Mouse (Mus musculus) thymus, postnatal 4 days (tissue): Measurements from ENCODE around the gene Rab1a.
"Not testable (repeated sequence)": the region's sequence is repeated elsewhere in the genome, so short reads cannot be mapped to it uniquely, and the experiment has no call there.

Experiments used
- DNase-seq: peaks from one replicate; pipeline ENCODE4 v3.0.0; 2021

Rab1a gene

DNA sequence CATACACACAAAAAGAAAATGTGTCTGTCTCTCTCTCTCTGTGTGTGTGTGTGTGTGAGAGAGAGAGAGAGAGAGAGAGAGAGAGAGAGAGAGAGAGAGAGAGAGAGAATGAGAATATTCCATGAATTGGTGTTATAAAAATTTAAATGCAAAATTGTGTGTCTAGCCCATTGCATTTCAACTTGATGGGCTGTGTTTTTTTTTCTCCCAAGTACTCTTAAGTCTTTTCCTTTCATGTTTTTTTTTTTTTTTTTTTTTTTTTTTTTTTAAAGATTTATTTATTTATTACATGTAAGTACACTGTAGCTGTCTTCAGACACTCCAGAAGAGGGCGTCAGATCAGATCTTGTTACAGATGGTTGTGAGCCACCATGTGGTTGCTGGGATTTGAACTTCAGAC lies 20.4 kb downstream of the Rab1a start:
- DNase-seq = not testable (repeated sequence)

DNA sequence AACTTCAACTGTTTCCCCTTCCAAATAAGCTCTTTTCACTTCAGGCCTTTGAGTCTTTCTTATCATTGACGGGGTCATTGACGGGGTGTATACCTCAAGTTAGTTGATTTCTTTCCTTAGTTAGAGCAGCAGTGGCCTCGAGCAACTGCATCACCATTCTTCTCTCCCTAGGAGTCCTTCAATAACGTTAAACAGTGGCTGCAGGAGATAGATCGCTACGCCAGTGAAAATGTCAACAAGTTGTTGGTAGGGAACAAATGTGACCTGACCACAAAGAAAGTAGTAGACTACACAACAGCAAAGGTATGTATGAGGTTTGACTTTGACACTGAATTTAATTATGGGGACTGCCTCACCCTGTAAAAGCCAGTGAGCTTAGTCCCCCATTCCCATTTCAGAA lies 23.0 kb downstream of the Rab1a start:
- no peak for DNase-seq

DNA sequence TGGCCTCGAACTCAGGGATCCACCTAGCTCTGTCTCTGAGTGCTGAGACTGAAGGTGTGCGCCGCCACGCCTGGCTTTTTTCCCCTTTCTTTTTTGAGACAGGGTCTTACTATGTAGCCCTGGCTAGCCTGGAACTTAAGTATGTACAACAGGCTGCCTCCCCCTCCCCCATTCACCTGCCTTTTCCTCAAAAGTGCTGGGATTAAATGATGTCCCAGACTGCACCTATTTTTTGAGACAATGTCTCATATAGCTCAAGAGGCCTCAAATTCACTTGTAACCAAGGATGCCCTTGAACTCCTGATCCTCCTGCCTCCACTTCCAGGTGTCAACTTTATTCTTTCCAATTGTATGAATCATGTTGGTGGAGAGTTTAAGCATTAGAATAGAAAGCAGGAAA lies 24.7 kb downstream of the Rab1a start:
- no peak for DNase-seq

DNA sequence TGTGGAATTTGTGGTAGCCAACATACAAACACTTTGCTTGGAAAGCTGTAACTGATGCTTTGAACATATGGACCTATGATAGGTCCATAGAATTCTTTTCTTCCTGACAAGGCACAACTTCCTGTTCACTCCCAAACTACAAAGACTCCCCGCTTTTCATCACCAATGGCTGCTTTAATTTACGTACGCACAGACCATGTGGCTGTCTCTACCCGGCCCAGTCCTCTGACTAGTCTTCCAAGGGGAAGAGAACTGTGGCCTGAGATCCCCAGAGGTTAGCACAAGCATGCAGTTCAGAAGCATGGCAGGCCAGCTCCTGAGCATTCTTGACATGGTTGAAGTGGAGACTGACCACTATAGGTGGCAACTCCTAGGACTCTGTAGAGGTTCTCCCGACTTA lies 27.4 kb downstream of the Rab1a start:
- DNase-seq = no peak

DNA sequence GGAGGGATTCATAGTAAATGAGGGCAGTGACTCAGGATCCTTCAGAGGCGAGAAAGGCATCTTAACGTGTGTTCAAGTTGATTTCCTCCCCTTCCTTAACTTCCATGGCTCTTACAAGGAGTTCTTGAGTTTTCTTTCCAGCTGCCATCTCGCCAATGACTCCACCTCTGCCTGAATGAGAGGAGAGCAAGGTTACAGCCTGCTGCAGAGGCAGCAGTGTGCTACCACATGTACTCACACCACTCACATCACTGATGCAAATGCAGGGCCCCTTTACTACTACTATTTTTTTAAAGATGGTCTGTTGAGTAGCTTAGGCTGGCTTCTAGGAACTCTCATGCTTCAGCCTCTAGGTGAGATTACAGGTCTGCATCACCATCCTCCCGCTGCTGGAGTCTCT lies 28.1 kb downstream of the Rab1a start:
- no peak for DNase-seq

DNA sequence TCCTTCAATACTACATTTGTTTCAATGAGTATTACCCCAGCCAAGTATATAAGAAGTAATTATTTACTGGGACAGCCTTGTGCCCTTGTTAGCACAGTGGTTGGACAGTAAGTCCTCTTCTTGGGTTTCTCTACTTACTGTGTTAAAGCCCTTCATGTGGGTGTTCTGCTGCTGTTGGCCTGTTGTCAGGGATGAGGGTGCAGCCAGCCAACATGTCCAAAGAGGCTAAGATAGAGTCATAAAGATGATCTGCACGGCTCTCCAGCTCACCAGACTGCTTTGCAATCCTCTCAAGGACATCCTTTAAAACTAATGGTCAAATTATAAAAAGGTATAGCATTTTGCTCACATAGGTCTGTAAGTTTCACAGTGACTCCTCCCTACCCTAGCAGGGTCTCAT lies 29.1 kb downstream of the Rab1a start:
- DNase-seq = no peak

DNA sequence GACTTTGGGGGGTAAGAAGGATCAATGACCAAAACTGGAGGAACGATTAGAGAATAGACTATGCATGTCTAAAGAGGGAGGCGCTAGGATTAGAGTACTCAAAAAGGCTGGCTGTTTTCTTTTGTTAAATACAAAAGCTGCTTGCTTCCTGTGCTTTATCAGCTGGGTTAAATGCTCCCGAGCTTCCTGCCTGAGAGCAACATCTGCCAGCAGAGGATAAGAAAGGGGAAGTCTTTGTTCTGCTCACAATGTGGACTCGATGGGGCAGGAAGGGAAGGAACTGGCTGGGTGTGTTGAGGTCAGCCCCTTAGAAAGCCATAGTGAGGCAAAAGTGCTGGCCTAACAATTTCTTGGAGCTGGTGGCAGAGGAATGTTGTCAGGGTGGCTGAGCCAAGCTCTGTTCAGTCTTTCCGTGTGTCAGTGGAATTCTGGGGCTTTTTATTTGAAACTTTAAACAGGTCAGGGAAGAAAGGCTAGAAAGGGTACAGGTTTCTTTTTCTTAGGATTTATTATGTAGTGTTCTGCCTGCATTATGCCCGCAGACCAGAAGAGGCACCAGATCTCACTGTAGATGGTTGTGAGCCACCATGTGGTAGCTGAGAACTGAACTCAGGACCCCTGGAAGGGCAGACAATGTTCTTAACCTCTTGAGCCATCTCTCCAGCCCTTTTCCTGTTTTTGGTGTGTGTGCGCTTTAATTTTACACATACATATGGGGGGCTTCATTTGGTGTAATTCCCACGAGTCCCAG lies 30.1 kb downstream of the Rab1a start:
- no peak for DNase-seq

DNA sequence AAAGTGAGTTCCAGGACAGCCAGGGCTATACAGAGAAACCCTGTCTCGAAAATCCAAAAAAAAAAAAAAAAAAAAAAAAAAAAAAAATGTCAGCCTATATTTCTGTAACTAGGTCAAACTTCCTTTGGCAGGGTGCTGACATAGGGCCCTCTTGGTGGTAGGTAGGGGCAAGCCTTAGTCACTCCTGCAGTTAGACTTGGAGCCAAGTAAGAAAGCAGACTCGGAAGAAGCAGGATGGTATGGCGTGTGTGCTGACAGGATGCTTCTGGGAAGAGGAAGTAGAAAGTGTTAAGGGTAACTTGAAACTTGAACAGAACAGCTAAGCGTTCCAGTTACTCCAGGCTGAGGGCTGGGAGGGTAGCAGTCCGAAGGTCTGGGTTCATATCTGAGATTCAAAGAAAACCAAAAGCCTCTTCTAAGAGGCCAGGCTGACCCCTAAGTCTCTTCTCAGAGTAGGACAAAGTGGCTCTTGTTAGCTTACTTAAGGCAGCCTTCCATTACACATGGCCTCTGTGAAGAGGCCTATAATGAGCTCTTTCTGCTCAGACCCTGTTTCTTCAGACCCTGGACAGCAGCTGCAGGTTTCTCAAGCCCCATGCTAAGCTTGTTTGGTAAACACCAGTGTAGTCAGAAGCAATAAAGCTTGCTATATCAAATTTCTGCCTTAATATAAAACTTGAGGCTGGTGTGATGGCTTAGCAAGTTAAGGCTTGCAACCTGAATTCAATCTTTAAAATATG lies 31.0 kb downstream of the Rab1a start:
- no peak for DNase-seq

DNA sequence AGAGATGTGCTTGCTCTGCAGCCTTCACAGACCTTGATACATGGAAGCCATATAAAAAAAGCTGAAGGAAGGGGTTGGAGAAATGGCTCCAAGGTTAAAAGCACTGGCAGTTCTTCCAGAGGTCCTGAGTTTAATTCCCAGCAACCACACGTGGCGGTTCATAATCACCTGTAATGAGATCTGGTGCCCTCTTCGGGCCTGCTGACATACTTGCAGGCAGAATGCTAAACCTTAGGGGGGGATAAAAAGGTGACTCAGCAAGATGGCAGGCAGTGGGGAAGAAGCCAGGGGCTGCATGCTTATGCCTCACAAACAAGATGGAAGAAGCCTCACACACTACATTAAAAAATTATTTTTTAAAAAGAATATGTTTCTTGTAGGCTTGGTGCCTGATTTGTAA lies 33.0 kb downstream of the Rab1a start:
- peak; percentile 39 for DNase-seq

DNA sequence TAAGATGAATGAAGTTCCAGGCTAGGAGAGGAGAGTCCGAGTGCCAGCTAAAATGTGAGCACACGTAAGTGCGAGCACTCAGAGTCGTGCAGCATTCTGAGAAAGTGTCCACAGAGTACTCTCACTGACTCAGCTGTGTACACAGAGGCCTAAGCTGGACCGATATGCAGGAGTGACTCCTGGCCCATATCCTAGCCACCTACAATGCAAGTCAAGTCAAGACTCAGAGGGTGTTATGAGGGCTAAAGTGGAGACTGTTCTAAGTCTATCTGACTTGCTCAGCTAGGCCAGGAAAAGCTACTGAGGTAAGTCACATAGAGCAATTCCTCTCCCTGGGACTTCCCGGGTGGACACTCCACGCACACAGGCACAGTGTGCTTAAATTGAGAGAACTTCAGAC lies 35.8 kb downstream of the Rab1a start:
- DNase-seq = no peak

DNA sequence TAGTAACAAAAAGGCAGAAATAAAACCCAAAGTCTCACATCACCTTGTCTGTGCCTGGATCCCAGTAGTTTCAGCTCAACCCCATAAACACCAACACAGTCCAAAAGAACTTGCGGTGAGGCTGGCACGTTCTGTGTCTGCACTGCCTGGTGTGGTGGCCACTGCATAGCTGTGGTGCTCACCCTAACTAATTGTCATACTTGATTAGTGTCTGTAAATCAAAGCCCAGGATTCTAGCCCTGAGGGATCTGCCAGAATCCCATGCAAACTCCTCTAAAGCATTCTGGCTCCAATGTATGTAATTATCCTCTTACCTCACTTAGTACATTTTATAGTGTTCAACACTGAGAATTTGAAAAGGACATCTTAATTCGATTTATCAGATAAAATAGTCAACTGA lies 36.7 kb downstream of the Rab1a start:
- no peak for DNase-seq

DNA sequence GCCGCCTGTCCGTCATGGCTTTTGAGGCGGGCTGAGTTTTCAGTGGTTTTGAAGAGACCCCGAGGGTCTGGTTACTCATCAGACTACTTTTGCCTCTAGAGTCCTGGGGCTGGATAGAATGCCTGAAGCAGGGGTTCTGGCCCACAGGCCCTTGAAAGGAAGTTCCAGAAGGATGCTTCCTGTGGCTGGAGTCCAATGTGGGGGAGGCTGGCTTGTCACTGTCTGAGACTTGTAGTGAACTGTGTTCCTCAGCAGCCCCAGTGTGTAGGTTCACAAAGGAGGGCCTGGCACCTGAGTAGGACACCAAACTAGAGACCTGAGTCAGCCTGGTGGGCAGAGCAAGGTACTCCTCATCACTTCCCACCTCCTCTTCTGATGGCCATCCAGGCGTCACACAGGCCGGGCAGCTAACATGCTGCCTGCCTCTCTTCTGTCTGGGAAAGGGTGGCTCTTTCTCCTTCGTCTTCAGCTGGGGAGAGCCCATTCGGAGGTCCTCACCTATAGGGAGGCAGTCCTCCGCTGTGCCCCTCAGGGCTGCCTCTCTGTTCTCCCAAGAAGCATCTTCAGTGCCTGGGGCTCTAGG lies 38.1 kb downstream of the Rab1a start:
- DNase-seq = no peak

DNA sequence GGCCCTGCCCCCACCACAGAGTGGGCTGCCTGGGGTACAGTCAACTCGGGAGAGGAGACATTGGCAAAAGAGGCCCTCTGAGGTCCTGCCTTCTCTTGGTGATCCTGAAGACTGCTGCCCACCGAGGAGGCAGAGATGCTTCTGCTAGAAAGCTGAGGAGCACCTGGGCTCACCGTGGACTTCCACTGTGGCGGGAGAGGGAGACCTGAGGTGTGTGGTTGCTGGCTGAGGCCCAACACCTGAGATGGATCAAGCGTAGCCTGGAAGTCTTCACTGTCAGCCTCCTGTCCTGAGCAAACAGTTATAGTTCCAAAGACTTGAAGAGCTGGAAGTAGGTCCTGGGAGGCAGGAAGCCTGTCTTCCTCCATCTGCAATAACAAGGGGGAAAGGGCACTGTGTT lies 39.1 kb downstream of the Rab1a start:
- DNase-seq = no peak

DNA sequence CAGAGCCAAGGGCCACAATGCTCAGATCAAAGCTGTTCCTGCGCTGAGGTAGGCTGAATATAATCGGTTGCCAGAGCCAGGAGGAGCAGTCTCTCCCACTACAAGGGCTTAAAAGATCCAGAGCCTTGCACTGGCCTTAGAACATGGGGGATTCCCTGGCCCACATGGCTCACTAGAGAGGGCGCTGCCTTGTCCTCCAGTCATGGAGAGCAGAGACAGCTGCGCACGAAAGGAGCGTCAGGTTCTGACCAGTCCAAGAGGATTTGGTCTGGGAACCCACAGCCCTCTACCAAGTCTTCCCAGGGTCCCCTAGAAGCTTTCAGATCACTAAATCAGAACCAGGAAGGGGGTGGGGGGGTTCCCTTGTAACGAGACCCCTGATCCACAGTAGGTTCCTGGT lies 40.1 kb downstream of the Rab1a start:
- no peak for DNase-seq

DNA sequence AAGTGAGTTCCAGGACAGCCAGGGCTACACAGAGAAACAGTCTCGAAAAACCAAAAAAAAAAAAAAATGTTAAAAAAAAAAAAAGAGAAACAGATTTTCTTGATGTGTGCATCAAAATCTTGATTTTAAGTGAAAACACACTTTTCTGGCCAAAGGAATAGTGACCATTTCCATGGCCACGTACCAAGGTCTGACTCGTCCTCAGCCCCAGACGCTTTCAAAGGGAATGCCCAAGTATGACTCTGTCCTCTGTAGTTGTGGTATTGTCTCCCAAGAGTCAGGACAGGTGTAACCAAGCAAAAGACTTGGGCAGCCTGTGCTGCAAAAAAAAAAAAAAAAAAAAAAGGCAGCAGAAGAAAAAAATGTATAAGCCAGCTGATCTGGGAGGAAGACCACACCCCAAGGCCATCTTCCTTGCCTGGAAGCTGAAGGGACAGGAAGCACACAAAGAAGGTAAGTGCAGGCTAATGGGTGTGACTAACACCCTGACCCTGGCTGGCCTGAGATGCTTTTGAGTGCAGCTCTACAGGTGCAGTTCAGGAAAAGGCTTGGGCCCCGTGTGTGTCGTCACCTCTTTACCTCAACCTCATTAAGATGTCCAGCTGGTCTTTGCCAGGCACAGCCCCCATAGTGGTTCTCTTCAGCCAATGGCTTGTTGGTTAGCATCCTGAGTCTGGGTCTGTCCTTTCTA lies 41.3 kb downstream of the Rab1a start:
- no peak for DNase-seq

DNA sequence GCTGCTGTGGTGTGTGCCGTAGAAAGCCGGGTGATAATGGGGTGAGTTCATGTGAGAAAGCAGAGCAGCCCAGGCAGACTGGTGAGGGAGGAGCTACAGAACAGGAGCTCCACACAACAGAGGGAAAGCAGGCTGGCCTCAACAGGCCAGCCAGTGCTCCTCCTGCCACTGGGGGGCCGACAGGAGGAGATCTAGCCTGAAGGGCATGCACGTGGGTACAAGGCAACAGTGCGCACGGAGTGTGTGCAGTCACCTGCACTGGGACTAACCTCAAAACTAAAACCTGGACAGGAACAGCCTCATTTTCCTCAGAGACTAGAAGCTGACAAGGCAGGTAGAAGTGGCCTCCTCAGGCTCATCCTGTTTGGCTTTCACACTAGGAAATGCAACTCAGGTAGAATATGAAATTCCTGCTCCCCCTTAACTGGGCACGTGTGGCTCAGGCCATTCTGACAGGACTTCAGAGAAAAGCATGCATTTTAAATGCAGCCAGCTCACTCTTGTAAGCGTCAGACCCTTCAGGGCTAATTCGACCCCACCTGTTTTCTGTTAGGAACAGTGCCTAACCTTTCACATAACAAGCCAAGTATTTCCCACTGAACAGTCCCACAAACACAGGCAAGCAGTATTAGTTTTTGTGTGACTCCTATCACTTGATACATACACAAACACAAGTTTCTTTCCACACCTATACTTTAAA lies 42.1 kb downstream of the Rab1a start:
- peak; percentile 44 for DNase-seq

DNA sequence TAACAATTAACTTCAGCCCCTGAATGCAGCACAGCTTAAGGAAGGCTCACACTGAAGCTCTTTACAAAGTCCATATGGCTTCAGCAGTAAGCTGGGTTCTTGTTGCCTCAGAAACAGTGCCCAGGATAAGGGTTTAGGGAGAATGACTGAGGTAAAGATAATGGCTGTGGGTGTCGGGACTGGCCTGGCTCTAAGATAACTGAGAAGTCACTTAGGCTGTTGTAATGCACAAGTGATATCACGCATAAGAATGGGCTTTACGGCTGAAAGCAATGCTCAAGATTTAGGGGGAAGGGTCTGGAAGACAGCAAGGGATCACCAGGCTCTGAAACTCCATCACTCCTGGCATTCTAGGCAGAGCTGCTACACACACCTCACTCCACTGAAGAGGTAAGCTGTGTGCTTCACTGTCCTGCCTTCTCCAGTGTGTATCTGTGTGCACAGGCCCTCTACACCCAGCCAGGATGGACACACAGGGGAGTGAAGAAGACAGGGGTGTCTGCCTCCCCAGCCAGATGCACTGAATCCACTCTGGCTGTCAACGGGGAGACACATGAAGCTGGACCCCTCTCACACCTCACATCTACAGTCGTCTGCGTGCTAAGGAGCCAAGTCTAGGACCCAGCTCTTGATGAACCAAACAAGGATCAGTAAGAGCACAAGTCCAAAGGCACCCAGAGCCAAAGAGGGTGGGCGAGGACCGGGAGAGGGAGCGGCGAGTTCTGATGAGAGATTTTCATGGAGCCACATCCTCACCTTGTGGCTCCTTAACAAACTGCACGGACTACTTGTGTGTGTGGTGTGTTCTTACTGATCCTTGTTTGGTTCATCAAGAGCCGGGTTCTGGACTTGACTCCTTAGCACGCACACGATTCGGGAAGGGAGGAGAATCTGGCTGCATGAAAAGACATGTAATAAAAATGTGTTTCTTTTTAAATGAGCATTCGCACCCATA lies 43.4 kb downstream of the Rab1a start:
- no peak for DNase-seq

DNA sequence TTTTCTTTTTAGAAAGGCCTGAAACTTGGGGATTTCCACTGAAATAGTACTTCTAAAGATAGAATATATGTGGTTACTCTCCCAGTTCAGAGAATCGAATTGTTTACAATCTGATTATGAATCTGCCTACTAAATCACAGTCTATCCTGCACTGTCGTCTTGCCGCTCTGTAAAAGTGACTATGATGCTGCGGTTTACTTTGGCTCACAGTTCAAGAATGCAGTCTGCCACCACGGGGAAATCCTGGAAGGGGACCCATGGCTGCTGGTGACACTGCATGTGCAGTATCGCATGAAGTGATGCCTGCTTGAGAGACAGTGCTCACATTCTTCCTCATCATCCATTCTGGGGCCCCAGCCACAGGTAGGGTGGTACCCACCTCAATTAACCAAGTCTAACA lies 44.1 kb downstream of the Rab1a start:
- DNase-seq = no peak

DNA sequence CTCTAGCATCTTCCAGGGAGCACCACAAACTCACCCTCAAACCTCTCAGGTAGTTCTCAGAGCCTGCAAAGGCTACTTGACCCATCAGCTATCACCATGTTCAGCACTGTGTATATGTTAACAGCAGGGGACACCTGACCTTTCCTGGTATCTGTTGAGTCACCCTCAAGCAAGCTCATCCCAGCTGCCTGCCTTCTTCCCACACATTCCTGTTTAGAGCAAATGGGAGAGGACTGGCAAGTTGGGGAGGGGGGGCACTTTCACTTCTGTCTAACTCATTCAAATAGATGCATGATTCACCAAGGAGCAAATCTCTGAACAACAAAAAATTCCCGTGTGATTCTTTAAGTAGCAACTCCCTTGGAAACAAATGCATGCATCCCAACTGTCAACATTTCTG lies 45.4 kb downstream of the Rab1a start:
- DNase-seq = no peak

DNA sequence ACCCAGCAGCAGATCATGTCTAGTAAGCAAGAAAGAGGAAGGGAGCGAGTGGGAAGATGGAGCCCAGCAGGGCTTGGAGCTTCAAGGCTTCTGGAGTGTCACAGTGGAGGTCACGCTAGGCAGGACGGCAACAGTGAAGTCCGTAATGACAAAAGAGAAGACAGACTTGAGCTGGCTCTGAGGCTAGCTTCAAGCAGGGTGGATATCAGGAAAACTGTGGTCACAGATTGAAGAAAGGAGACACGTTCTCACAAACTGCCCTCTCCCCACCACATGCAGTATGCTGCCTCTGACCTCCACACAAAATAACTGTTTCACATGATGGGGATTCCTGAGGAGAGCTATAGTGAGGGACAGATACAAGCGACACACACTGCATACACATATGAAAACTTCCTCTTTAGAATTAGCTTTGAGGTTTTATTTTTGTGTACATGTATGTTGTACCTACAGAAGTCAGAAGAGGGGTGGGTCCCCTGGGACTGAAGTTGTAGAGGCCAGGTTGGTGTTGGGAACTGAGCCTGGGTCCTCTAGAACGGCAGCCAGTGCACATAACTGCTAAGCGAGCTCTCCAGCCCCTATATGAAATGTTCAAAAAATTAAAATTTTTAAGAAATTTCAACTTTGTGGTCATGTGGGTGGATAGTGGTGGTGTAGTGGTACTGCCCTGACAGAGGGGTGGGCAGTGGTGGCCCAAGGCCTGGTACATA lies 46.1 kb downstream of the Rab1a start:
- DNase-seq = no peak

DNA sequence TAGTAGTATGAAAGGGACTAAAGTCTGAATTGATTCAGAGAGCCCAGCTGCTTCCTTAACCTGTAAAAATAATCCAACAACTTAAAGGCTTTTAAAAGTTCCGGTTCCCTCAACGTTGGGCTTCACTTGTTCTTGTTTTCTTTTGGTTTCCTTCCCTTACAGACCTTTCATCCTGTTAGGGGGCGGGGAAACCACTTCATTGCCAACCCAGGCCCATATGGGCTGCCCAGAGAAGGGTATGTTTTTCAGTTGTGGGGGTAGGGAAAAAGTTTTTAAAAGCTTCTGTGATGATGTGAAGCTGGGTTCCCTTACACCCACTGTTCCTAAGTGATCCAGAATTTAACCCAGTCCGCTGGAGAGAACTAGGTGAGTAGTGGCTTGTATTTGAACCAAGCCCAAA lies 47.0 kb downstream of the Rab1a start:
- DNase-seq = peak; percentile 59
